Mouse (Mus musculus): Measurements from ENCODE around the gene Vps37c. TPM values are rescaled to one million over a fixed set of nuclear protein-coding genes. Genes with fewer than 3 reads are reported as not detected.

The Vps37c gene
- total RNA-seq, 2 experiments from 2014 or later = 18.9 to 21.5 TPM

GRCm38 (mm10) chr19:10714168-10714567 lies 25.6 kb downstream of the Vps37c start:
- DNase-seq = no peak

GRCm38 (mm10) chr19:10714682-10715475 lies 26.3 kb downstream of the Vps37c start:
- DNase-seq = peak; percentile 83

GRCm38 (mm10) chr19:10715476-10715875 lies 26.9 kb downstream of the Vps37c start:
- DNase-seq = no peak

GRCm38 (mm10) chr19:10718251-10718775 lies 29.8 kb downstream of the Vps37c start:
- DNase-seq = peak; percentile 60

GRCm38 (mm10) chr19:10719751-10720150 lies 31.2 kb downstream of the Vps37c start:
- DNase-seq = no peak

- no peak for DNase-seq
Observed at GRCm38 (mm10) chr19:10720524-10720923, 32.0 kb downstream of the Vps37c start.

- no peak for DNase-seq
Observed at GRCm38 (mm10) chr19:10721064-10721463, 32.5 kb downstream of the Vps37c start.

- no peak for DNase-seq
Observed at GRCm38 (mm10) chr19:10723084-10723483, 34.5 kb downstream of the Vps37c start.

GRCm38 (mm10) chr19:10723649-10724048 lies 35.1 kb downstream of the Vps37c start:
- DNase-seq = no peak

GRCm38 (mm10) chr19:10724629-10725363 lies 36.3 kb downstream of the Vps37c start:
- DNase-seq = no peak

GRCm38 (mm10) chr19:10729889-10730288 lies 41.4 kb downstream of the Vps37c start:
- DNase-seq = no peak

GRCm38 (mm10) chr19:10730469-10730868 lies 41.9 kb downstream of the Vps37c start:
- DNase-seq = no peak

GRCm38 (mm10) chr19:10731975-10732374 lies 43.4 kb downstream of the Vps37c start:
- DNase-seq = no peak

GRCm38 (mm10) chr19:10732741-10733140 lies 44.2 kb downstream of the Vps37c start:
- no peak for DNase-seq

GRCm38 (mm10) chr19:10733501-10734127 lies 45.1 kb downstream of the Vps37c start:
- DNase-seq = no peak

GRCm38 (mm10) chr19:10734554-10734953 lies 46.0 kb downstream of the Vps37c start:
- no peak for DNase-seq

- DNase-seq = no peak
Observed at GRCm38 (mm10) chr19:10735061-10735460, 46.5 kb downstream of the Vps37c start.

- DNase-seq = no peak
Observed at GRCm38 (mm10) chr19:10735861-10736260, 47.3 kb downstream of the Vps37c start.

- DNase-seq = no peak
Observed at GRCm38 (mm10) chr19:10738038-10738437, 49.5 kb downstream of the Vps37c start.

- DNase-seq = no peak
Observed at GRCm38 (mm10) chr19:10738811-10739210, 50.3 kb downstream of the Vps37c start, which contains the start of gene Cd5. TSS of gene Cd5 (minus strand) at chr19:10739002.

GRCm38 (mm10) chr19:10739916-10740315 lies 51.4 kb downstream of the Vps37c start:
- DNase-seq = no peak

- DNase-seq = no peak
Observed at GRCm38 (mm10) chr19:10740641-10741440, 52.3 kb downstream of the Vps37c start.
